Mouse (Mus musculus) ES-E14 (cell line): ENCODE measurements around the gene Itgae. TPM values are rescaled to one million over a fixed set of nuclear protein-coding genes. Genes with fewer than 3 reads are reported as not detected.
A peak's percentile ranks its signal among the peaks of the same experiment; 100 is the strongest.

Experiments used
- DNase-seq: peaks from one replicate; pipeline ENCODE4 v3.0.0-alpha.2; 2013; ENCODE audit warnings: low read depth, low spot score
- H3K27ac ChIP-seq: 2 replicates; pipeline ENCODE4 v1.5.1; 2012; ENCODE audit warnings: low read depth, mild to moderate bottlenecking, low read length, moderate library complexity, mixed read lengths; ENCODE audit not compliant: poor library complexity, insufficient read depth, severe bottlenecking
- H3K36me3 ChIP-seq: 2 replicates; pipeline ENCODE4 v1.6.1; 2012; ENCODE audit warnings: mild to moderate bottlenecking, low read length, moderate library complexity, mixed read lengths; ENCODE audit not compliant: control insufficient read depth, poor library complexity, insufficient read depth, severe bottlenecking
- H3K4me1 ChIP-seq, 2 experiments: fragments of 150-350 bp in 1 of 2; sonication (generic) in 1 of 2; 2 replicates each; pipeline ENCODE4 v1.6.1; 2012; ENCODE audit warnings: low read length in 2 of 2, mild to moderate bottlenecking in 1 of 2, mixed read lengths in 1 of 2; ENCODE audit not compliant: control insufficient read depth in 2 of 2, insufficient read depth in 2 of 2, poor library complexity in 1 of 2
- H3K4me3 ChIP-seq, 2 experiments: fragments of 150-350 bp in 1 of 2; sonication (generic) in 1 of 2; 2 replicates each; pipeline ENCODE4 v1.5.1; 2012; ENCODE audit warnings: low read length in 2 of 2, low read depth in 1 of 2, mild to moderate bottlenecking in 1 of 2, mixed read lengths in 1 of 2; ENCODE audit not compliant: insufficient read depth in 1 of 2, poor library complexity in 1 of 2, severe bottlenecking in 1 of 2
- H3K9ac ChIP-seq: 2 replicates; pipeline ENCODE4 v1.6.1; 2012; ENCODE audit warnings: low read depth, mild to moderate bottlenecking, low read length, mixed read lengths; ENCODE audit not compliant: poor library complexity, insufficient read depth, severe bottlenecking
- H3K9me3 ChIP-seq: fragments of 150-350 bp; sonication (generic); 2 replicates; pipeline ENCODE4 v1.6.1; 2012; ENCODE audit warnings: low read depth, mild to moderate bottlenecking, low read length; ENCODE audit not compliant: control insufficient read depth, insufficient read depth
- CHD2 ChIP-seq: IDR thresholded peaks from 2 replicates; pipeline ENCODE4 v1.6.1; 2014; ENCODE audit warnings: mild to moderate bottlenecking, low read depth, low read length, inconsistent platforms
- HCFC1 ChIP-seq: IDR thresholded peaks from 2 replicates; pipeline ENCODE4 v1.6.1; 2012; ENCODE audit warnings: low read length, inconsistent platforms, borderline replicate concordance; ENCODE audit not compliant: insufficient read depth
- MAFK ChIP-seq: IDR thresholded peaks from 2 replicates; pipeline ENCODE4 v1.6.1; 2014; ENCODE audit warnings: mild to moderate bottlenecking, low read depth, low read length, inconsistent platforms; ENCODE audit not compliant: insufficient read depth
- ZC3H11A ChIP-seq: IDR thresholded peaks from 2 replicates; pipeline ENCODE4 v1.6.1; 2012; ENCODE audit warnings: low read depth, mild to moderate bottlenecking, inconsistent platforms, low read length, borderline replicate concordance
- ZNF384 ChIP-seq: IDR thresholded peaks from 2 replicates; pipeline ENCODE4 v1.6.1; 2012; ENCODE audit warnings: low read depth, low read length, inconsistent platforms
- in situ Hi-C, 2 experiments: fragments of 600-800 bp; cut with MboI; formaldehyde crosslinking; loops; one replicate each; pipeline ENCODE4 v1.15.1; 2025; ENCODE audit warnings: low sequenced_read_pairs in 2 of 2, inconsistent platforms in 1 of 2; ENCODE audit not compliant: unreplicated experiment in 2 of 2
- total RNA-seq: library from RNA; depleted of rRNA; stranded (reverse); fragments of 300-350 nt; gene quantifications from 2 replicates; pipeline ENCODE4 v1.2.3, GENCODE M21; 2012

The Itgae gene
- total RNA-seq, 1 experiment, result 0.45 TPM

DNA sequence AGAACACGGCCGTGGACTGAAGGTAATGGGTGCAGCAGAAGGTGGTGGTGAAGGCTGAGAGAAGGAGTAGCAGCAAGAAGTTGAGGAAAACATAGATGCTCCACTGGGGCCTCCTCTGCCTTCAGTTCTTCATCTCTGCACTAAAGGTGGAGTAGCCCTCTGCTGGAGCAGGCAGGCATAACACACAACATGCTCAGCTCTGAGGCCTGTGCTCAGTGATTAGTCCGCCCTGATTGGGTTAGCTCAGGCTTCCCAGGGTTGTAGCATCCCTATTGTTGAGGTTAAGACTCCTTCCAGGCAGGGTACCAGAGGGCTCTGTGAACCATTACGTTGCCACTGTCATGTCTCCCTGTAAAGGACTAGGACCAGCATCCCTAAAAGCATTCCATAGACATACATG, 78.8 kb downstream of the Itgae start:
- Histone ChIP-seq H3K9ac (no peak overlapping the region), H3K36me3 (peaks cover 6% of the 10 kb centered on the region), H3K4me1 (peaks cover 0 to 3% of the 10 kb centered on the region in 2 experiments; a peak in 3 of 4 replicates), H3K4me3 (no peak overlapping the region), H3K27ac (no peak overlapping the region), H3K9me3 (no peaks in the 10 kb centered on the region)
- in situ Hi-C loops, result no loop called here
- DNase-seq, result peak; percentile 78
- TF ChIP-seq ZC3H11A (0 out of 2 replicates have a peak, but pooled peaks have one; percentile 42), ZNF384 (no peak), HCFC1 (0 out of 2 replicates have a peak, but pooled peaks have one; percentile 27)

DNA sequence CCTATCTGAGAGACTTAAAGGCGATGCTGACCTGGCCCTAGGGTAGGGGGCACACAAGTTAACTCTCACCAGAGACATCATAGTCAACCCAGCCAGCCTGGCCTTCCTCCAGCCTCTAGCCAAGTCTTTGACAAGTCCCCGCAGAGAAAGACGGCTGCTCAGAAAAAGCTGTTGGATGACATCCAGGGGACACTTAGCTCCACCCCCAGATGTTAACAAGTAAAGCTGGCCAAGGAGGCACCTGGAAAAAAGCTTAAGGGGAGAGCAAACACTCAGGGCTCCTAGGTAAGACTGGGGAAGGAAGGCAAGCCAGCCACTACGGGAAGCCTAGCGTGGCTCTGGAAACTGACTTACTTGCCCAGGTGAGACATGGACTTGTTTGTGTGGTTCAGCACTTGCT, 81.8 kb downstream of the Itgae start:
- Histone ChIP-seq H3K9ac (no peak overlapping the region), H3K9me3 (no peaks in the 10 kb centered on the region), H3K4me1 (peaks cover 3 to 5% of the 10 kb centered on the region in 2 experiments), H3K27ac (no peak overlapping the region), H3K4me3 (no peak overlapping the region), H3K36me3 (peaks cover 8% of the 10 kb centered on the region)
- no peak for TF ChIP-seq CHD2
- TF ChIP-seq ZNF384, result no peak
- TF ChIP-seq HCFC1, result no peak
- no peak for TF ChIP-seq ZC3H11A
- no peak for TF ChIP-seq MAFK
- DNase-seq, result no peak
- in situ Hi-C loops, result no loop called here

DNA sequence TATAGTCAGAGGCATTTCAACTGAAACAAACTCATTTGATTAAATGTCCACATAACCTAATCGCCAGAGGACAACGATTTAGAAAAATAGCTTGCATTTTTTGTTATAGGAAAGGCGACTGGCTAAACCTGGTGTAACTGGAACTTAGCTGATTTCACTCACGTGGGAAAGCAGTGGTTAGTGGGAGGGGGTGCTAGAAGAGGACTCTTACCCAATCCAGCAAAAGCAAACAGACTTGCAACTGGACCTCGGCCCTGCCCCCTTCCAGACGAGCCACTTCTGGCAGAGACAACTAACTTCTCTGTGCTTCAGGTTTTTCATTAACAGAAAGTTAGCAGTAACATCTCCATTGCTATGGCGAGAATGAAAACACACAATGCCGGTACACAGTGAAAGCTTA, 85.2 kb downstream of the Itgae start:
- no peaks in the 10 kb centered on the region for H3K9me3 ChIP-seq
- DNase-seq, result no peak
- peak overlapping the region; percentile 91; the same call in 1 of the 2 replicates for H3K9ac ChIP-seq
- H3K36me3 ChIP-seq, result peaks cover 8% of the 10 kb centered on the region
- no peak for TF ChIP-seq CHD2
- no peak for TF ChIP-seq ZNF384
- TF ChIP-seq HCFC1, result no peak
- no peak for TF ChIP-seq ZC3H11A
- TF ChIP-seq MAFK, result no peak
- in situ Hi-C loops, result no loop called here
- no peak overlapping the region for H3K27ac ChIP-seq
- H3K4me3 ChIP-seq, result peak overlapping the region; percentile 97 to 100
- peaks cover 0 to 5% of the 10 kb centered on the region in 2 experiments; a peak in 2 of 4 replicates for H3K4me1 ChIP-seq

DNA sequence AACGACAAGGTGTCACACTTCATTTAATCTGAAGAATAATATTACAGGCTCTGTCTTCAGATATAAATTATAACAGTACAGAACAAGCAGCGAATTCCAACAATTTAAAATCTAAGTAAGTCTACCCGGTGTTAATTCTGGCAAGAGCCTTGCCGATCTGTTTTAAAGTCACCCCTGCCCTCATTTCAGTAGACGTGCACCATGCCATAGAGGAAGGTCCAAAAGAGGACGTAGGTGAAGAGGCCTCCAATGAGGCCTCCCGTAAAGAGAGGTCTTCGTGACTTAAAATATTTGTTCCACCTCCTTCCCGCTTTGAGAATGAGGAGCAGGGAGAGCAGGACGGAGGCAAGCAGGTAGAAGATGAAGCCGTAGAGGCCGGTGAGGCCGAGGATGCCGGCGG, 85.8 kb downstream of the Itgae start:
- TF ChIP-seq ZC3H11A (no peak), ZNF384 (no peak), CHD2 (no peak), HCFC1 (no peak)
- in situ Hi-C loops, result no loop called here
- H3K9me3 ChIP-seq, result no peaks in the 10 kb centered on the region
- H3K9ac ChIP-seq, result peak overlapping the region; percentile 91
- DNase-seq, result no peak
- peaks cover 0 to 5% of the 10 kb centered on the region in 2 experiments; a peak in 2 of 4 replicates for H3K4me1 ChIP-seq
- peaks cover 5% of the 10 kb centered on the region for H3K36me3 ChIP-seq
- no peak overlapping the region for H3K27ac ChIP-seq
- peak overlapping the region; percentile 97 to 100 for H3K4me3 ChIP-seq
